Mouse (Mus musculus): Measurements from ENCODE around the gene Vgll4. TPM values are rescaled to one million over a fixed set of nuclear protein-coding genes. Genes with fewer than 3 reads are reported as not detected.

Gene Vgll4
- total and polyA plus RNA-seq, 3 experiments = 34.6 to 73.7 (median 37.3) TPM

GRCm38 (mm10) chr6:114961276-114962068 lies 8.3 kb downstream of the Vgll4 start:
- no peak overlapping the region for H3K4me3 ChIP-seq (replicated peaks in 1 of 3; ENCODE audit: low read depth in 2 of 3, low read length in 2 of 3, poor library complexity in 1 of 3)
- H3K79me2 ChIP-seq (replicated peaks; ENCODE audit: control insufficient read depth, extremely low read depth, insufficient read depth, poor library complexity, severe bottlenecking) = peaks cover 88% of the 10 kb centered on the region
- H3K9ac ChIP-seq (ENCODE audit: insufficient read depth, low read depth) = peak overlapping the region; percentile 2
- dilution Hi-C loops (cut with MboI; ENCODE audit: extremely low pct_ligation_motif_present, extremely low pct_unique_long_range_greater_than_20kb, low sequenced_read_pairs) = no loop called here
- DNase-seq (ENCODE audit: extremely low read depth) = peak; percentile 77
- H3K9me3 ChIP-seq (replicated peaks; ENCODE audit: low read length) = no peaks in the 10 kb centered on the region
- H3K4me2 ChIP-seq (ENCODE audit: insufficient read depth, low read depth, poor library complexity, severe bottlenecking) = peak overlapping the region; percentile 60; the same call in 1 of the 2 replicates
- peaks cover 2 to 32% of the 10 kb centered on the region in 2 experiments for H3K36me3 ChIP-seq (replicated peaks in 1 of 2; ENCODE audit: control insufficient read depth in 1 of 2, insufficient read depth in 1 of 2, low read length in 1 of 2)
- no peaks in the 10 kb centered on the region for H3K27me3 ChIP-seq (replicated peaks)
- peaks cover 42 to 90% of the 10 kb centered on the region in 2 experiments for H3K4me1 ChIP-seq (ENCODE audit: control insufficient read depth in 1 of 2, insufficient read depth in 2 of 2)
- no peak for TF ChIP-seq SIN3A (IDR thresholded peaks at IDR 0.05; ENCODE audit: low read length)
- TF ChIP-seq EP300 (IDR thresholded peaks at IDR 0.05; ENCODE audit: low read length) = 0 out of 2 replicates have a peak, but pooled peaks have one; percentile 11
- no peak for TF ChIP-seq SMC3 (IDR thresholded peaks at IDR 0.05; ENCODE audit: low read depth, low read length)
- peak; percentile 37; the same call in 1 of the 2 replicates for TF ChIP-seq TCF12 (IDR thresholded peaks at IDR 0.05; ENCODE audit: low read depth, low read length)
- peak; percentile 45; the same call in 1 of the 2 replicates for TF ChIP-seq NELFE (IDR thresholded peaks at IDR 0.05; ENCODE audit: low read depth, low read length)
- 0 out of 2 replicates have a peak, but pooled peaks have one; percentile 50 for TF ChIP-seq TBP (conservative IDR thresholded peaks at IDR 0.05; ENCODE audit: low read depth, low read length)
- TF ChIP-seq ETS1 (conservative IDR thresholded peaks at IDR 0.05; ENCODE audit: low read depth, low read length) = 0 out of 2 replicates have a peak, but pooled peaks have one; percentile 16
- TF ChIP-seq ZMIZ1 (IDR thresholded peaks at IDR 0.05; ENCODE audit: low read depth, low read length) = peak; percentile 55; the same call in 1 of the 2 replicates
- TF ChIP-seq CTCF (conservative IDR thresholded peaks at IDR 0.05 in 1 of 2, IDR thresholded peaks at IDR 0.05 in 1 of 2; ENCODE audit: low read depth in 2 of 2, low read length in 2 of 2) = no peak
- TF ChIP-seq IRF4 (IDR thresholded peaks at IDR 0.05; ENCODE audit: low read depth, low read length) = peak; percentile 67; the same call in 1 of the 2 replicates
- no peak for TF ChIP-seq ZKSCAN1 (IDR thresholded peaks at IDR 0.05; ENCODE audit: borderline replicate concordance, low read depth, low read length)
- TF ChIP-seq POLR2AphosphoS2 (IDR thresholded peaks at IDR 0.05; ENCODE audit: low read depth, low read length) = no peak
- peak; percentile 62 for TF ChIP-seq POLR2A (IDR thresholded peaks at IDR 0.05; ENCODE audit: low read depth, low read length)
- peak; percentile 52; the same call in 1 of the 2 replicates for TF ChIP-seq MXI1 (IDR thresholded peaks at IDR 0.05; ENCODE audit: low read depth, low read length)
- TF ChIP-seq CHD2 (IDR thresholded peaks at IDR 0.05; ENCODE audit: low read length) = no peak
- no peak for TF ChIP-seq UBTF (IDR thresholded peaks at IDR 0.05; ENCODE audit: low read depth, low read length)
- peak; percentile 50; the same call in 1 of the 2 replicates for TF ChIP-seq ELF1 (IDR thresholded peaks at IDR 0.05; ENCODE audit: low read depth, low read length)
- TF ChIP-seq MAFK (IDR thresholded peaks at IDR 0.05; ENCODE audit: insufficient replicate concordance, low read length) = no peak
- no peak for TF ChIP-seq ZC3H11A (IDR thresholded peaks at IDR 0.05; ENCODE audit: low read depth, low read length)
- 0 out of 2 replicates have a peak, but pooled peaks have one; percentile 60 for TF ChIP-seq MAZ (IDR thresholded peaks at IDR 0.05; ENCODE audit: low read depth, low read length)
- 0 out of 2 replicates have a peak, but pooled peaks have one; percentile 37 for TF ChIP-seq E2F4 (IDR thresholded peaks at IDR 0.05; ENCODE audit: insufficient replicate concordance, low read depth, low read length)
- TF ChIP-seq USF2 (conservative IDR thresholded peaks at IDR 0.05; ENCODE audit: low read depth, low read length) = no peak
- TF ChIP-seq MEF2A (IDR thresholded peaks at IDR 0.05; ENCODE audit: borderline replicate concordance, low read depth, low read length) = 0 out of 2 replicates have a peak, but pooled peaks have one; percentile 25
- TF ChIP-seq BHLHE40 (IDR thresholded peaks at IDR 0.05; ENCODE audit: low read depth, low read length) = peak; percentile 46; the same call in 1 of the 2 replicates
- H3K27ac ChIP-seq (ENCODE audit: insufficient read depth, low read depth) = peak overlapping the region; percentile 57
- in situ Hi-C loops (cut with MboI; ENCODE audit: low pct_ligation_motif_present, low pct_unique_long_range_greater_than_20kb, low sequenced_read_pairs) = no loop called here

Measured in CH12.LX (cell line).